Mouse (Mus musculus) liver, postnatal 0 days (tissue): ENCODE measurements around the gene Rrn3. TPM values are rescaled to one million over a fixed set of nuclear protein-coding genes. Genes with fewer than 3 reads are reported as not detected.
"Not testable (repeated sequence)": the region's sequence is repeated elsewhere in the genome, so short reads cannot be mapped to it uniquely, and the experiment has no call there.

Experiments used
- ATAC-seq: fragments of 200-750 bp; cut with Nextera tagmentation; 2 replicates; pipeline ENCODE4 v1.8.0; 2017; ENCODE audit warnings: mild to moderate bottlenecking, moderate library complexity
- DNase-seq: peaks from one replicate; pipeline ENCODE4 v3.0.0-alpha.2; 2016
- H3K27ac ChIP-seq: fragments of 300-500 bp; sonication (generic); 2 replicates; pipeline ENCODE4 v1.5.1; 2014; ENCODE audit warnings: antibody characterized with exemption, moderate library complexity, mild to moderate bottlenecking, low read depth
- H3K27me3 ChIP-seq: fragments of 300-500 bp; sonication (generic); 2 replicates; pipeline ENCODE4 v1.6.1; 2014; ENCODE audit warnings: low read length, control low read depth, mixed read lengths; ENCODE audit not compliant: insufficient read depth
- H3K36me3 ChIP-seq: fragments of 300-500 bp; sonication (generic); replicated peaks from 2 replicates; pipeline ENCODE4 v1.6.1; 2014; ENCODE audit warnings: mild to moderate bottlenecking, control low read depth, low read length, moderate library complexity, mixed read lengths; ENCODE audit not compliant: insufficient read depth
- H3K4me1 ChIP-seq: fragments of 300-500 bp; sonication (generic); 2 replicates; pipeline ENCODE4 v1.6.1; 2014; ENCODE audit warnings: antibody characterized with exemption, mild to moderate bottlenecking, control low read depth; ENCODE audit not compliant: insufficient read depth
- H3K4me2 ChIP-seq: fragments of 300-500 bp; sonication (generic); 2 replicates; pipeline ENCODE4 v1.6.1; 2014; ENCODE audit warnings: low read depth, mild to moderate bottlenecking, low read length, moderate library complexity, mixed read lengths
- H3K4me3 ChIP-seq: fragments of 300-500 bp; sonication (generic); 2 replicates; pipeline ENCODE4 v1.5.1; 2014; ENCODE audit warnings: low read depth, low read length
- H3K9ac ChIP-seq: fragments of 300-500 bp; sonication (generic); replicated peaks from 2 replicates; pipeline ENCODE4 v1.6.1; 2014; ENCODE audit warnings: mild to moderate bottlenecking, moderate library complexity
- H3K9me3 ChIP-seq: fragments of 300-500 bp; sonication (generic); 2 replicates; pipeline ENCODE4 v1.6.1; 2016; ENCODE audit warnings: mild to moderate bottlenecking, control low read depth, low read length, mixed read lengths
- CTCF ChIP-seq: sonication (generic); IDR thresholded peaks from 2 replicates; pipeline ENCODE4 v1.5.1; 2016; ENCODE audit warnings: antibody characterized with exemption, low read depth
- EP300 ChIP-seq: IDR thresholded peaks from 2 replicates; pipeline ENCODE4 v1.6.1; 2016; ENCODE audit warnings: antibody characterized with exemption, low read depth, mild to moderate bottlenecking
- WGBS: fragments of 180-500 bp; shearing (Covaris S2); extraction: QIAGEN DNeasy Blood & Tissue Kit; methylation state at CpG from one replicate; pipeline ENCODE4 v1.1.7; 2014; ENCODE audit not compliant: insufficient replicate concordance; 5-methylcytosine and 5-hydroxymethylcytosine counted together
- polyA plus RNA-seq: library from polyadenylated mRNA; unstranded; fragments of >200 nt; fragmentation: Nextera tagmentation; extraction: Ambion mirVana; gene quantifications from 2 replicates; pipeline ENCODE4 v1.2.1, GENCODE M21; 2015

The Rrn3 gene
- polyA plus RNA-seq, 1 experiment from 2014 or later = 15.3 TPM

GRCm38 (mm10) chr16:13747708-13748107, 32.8 kb upstream of the Rrn3 start:
- Histone ChIP-seq H3K4me1 (no peaks in the 10 kb centered on the region), H3K27me3 (no peaks in the 10 kb centered on the region), H3K4me3 (no peak overlapping the region), H3K9ac (no peak overlapping the region), H3K4me2 (no peak overlapping the region), H3K27ac (no peak overlapping the region), H3K9me3 (no peaks in the 10 kb centered on the region), H3K36me3 (no peaks in the 10 kb centered on the region)
- TF ChIP-seq EP300 = no peak
- TF ChIP-seq CTCF = no peak
- WGBS = 83% methylated on average over 8 of the region's 8 CpGs
- ATAC-seq = no peak
- no peak for DNase-seq

GRCm38 (mm10) chr16:13748124-13748523, 32.4 kb upstream of the Rrn3 start:
- ATAC-seq (no peak), DNase-seq (no peak)
- Histone ChIP-seq H3K9ac (no peak overlapping the region), H3K4me3 (no peak overlapping the region), H3K27ac (no peak overlapping the region), H3K9me3 (no peaks in the 10 kb centered on the region), H3K4me1 (no peaks in the 10 kb centered on the region), H3K4me2 (no peak overlapping the region), H3K36me3 (no peaks in the 10 kb centered on the region), H3K27me3 (no peaks in the 10 kb centered on the region)
- TF ChIP-seq EP300 = no peak
- TF ChIP-seq CTCF = no peak
- WGBS = 60% methylated on average over 3 of the region's 3 CpGs

DNA sequence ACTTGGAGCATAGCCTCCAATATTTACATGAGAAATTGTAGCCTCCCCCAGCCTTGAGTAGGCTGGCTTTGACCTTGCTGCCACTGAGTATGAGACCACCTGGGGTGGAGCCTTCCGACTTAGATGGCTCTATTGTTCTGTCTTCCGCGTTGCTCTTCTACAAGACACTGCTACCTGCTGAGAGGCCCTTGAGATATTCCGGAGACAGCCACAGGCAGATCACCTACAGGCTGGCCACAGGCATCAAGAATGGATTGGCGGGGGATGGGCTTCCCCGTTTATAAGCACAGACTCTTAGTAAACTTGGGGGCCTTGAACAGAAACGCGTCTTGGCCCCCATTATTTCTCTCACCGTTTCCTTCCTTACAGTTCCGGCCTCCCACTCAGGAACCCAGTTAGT, 31.7 kb upstream of the Rrn3 start:
- H3K36me3 ChIP-seq, H3K4me2 ChIP-seq, ATAC-seq, H3K4me1 ChIP-seq, H3K4me3 ChIP-seq, H3K9me3 ChIP-seq, H3K27me3 ChIP-seq, DNase-seq, H3K9ac ChIP-seq, H3K27ac ChIP-seq: not testable (repeated sequence)
- 29% methylated on average over 10 of the region's 10 CpGs for WGBS

DNA sequence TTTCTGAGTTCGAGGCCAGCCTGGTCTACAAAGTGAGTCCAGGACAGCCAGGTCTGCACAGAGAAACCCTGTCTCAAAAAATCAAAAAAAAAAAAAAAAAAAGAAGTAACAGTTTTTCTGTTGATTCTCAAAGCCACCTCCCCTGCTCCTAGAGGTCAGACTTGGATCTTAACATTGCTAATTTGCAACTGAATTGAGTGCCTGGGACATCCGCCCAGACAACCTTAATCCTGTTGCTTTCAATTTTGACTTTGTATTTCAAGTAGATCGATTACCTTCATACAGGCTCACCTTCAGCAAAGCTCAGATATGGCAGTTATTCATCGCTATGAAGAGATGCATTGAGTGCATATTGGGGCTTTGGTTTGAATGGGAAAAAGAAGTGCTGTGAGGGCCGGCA, 31.2 kb upstream of the Rrn3 start:
- WGBS = 62% methylated on average over 5 of the region's 5 CpGs

DNA sequence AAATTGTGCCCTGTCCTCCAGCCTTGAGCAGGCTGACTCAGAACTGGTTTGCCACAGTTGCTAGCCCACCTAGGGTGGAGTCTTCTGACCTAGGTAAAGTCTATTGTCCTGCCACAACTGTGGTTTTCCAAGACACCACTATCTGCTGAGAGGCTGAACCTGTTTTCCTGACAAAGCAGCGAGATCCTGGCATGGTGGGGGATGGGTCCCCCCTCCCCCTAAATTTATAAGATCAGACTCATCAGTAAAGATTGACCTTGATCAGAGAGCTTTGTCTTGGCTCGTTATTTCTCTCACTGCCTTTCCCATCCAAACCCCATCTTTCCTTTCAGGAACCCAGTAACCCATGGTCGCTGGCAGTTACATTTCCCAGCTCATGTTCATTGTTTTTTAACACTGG, 30.5 kb upstream of the Rrn3 start:
- DNase-seq = no peak
- H3K36me3 ChIP-seq = no peaks in the 10 kb centered on the region
- no peak overlapping the region for H3K4me3 ChIP-seq
- H3K9ac ChIP-seq = no peak overlapping the region
- no peaks in the 10 kb centered on the region for H3K9me3 ChIP-seq
- H3K27me3 ChIP-seq = no peaks in the 10 kb centered on the region
- H3K27ac ChIP-seq = no peak overlapping the region
- no peak for ATAC-seq
- WGBS = 68% methylated on average over 3 of the region's 3 CpGs
- TF ChIP-seq EP300 (no peak), CTCF (no peak)
- H3K4me2 ChIP-seq = no peak overlapping the region
- H3K4me1 ChIP-seq = peaks cover 3% of the 10 kb centered on the region

More for the DNA sequence above, 31.2 kb upstream of the Rrn3 start:
- Histone ChIP-seq H3K9me3 (no peaks in the 10 kb centered on the region), H3K36me3 (no peaks in the 10 kb centered on the region), H3K27ac (no peak overlapping the region), H3K27me3 (no peaks in the 10 kb centered on the region), H3K4me3 (no peak overlapping the region), H3K9ac (no peak overlapping the region), H3K4me1 (no peaks in the 10 kb centered on the region), H3K4me2 (no peak overlapping the region)
- no peak for DNase-seq
- TF ChIP-seq EP300 = no peak
- TF ChIP-seq CTCF = no peak
- ATAC-seq = no peak

GRCm38 (mm10) chr16:13750626-13751025, 29.9 kb upstream of the Rrn3 start:
- no peaks in the 10 kb centered on the region for H3K36me3 ChIP-seq
- H3K27me3 ChIP-seq = no peaks in the 10 kb centered on the region
- H3K9ac ChIP-seq = no peak overlapping the region
- 85% methylated on average over 13 of the region's 13 CpGs for WGBS
- ATAC-seq = no peak
- H3K4me3 ChIP-seq = no peak overlapping the region
- H3K4me2 ChIP-seq = no peak overlapping the region
- H3K27ac ChIP-seq = no peak overlapping the region
- peaks cover 5% of the 10 kb centered on the region for H3K4me1 ChIP-seq
- no peak for DNase-seq
- H3K9me3 ChIP-seq = no peaks in the 10 kb centered on the region
- TF ChIP-seq CTCF (no peak), EP300 (no peak)

DNA sequence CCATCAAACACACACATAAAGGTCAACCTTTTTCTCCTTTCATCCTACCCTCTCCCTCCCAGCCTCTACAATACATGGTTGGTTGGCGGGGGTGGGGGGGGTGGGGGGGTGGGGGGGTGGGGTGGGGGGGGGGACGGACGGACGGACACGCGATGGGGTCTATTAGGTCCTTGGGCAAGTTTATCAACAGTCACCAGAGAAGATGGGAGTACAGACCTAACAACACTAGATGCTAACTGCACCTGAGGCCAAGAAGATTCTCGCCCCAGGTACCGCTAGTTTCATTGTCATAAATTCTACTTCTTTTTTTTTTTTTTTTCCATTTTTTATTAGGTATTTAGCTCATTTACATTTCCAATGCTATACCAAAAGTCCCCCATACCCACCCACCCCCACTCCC, 26.5 kb upstream of the Rrn3 start:
- TF ChIP-seq CTCF (no peak), EP300 (no peak)
- ATAC-seq = no peak

More for the DNA sequence above, 26.5 kb upstream of the Rrn3 start:
- Histone ChIP-seq H3K27ac (no peak overlapping the region), H3K4me1 (peaks cover 5% of the 10 kb centered on the region), H3K36me3 (no peaks in the 10 kb centered on the region), H3K9me3 (no peaks in the 10 kb centered on the region), H3K4me2 (peak overlapping the region; percentile 94), H3K4me3 (peak overlapping the region; percentile 61), H3K9ac (no peak overlapping the region), H3K27me3 (no peaks in the 10 kb centered on the region)
- no peak for DNase-seq
- WGBS = 67% methylated on average over 8 of the region's 8 CpGs
